Mouse (Mus musculus) myocyte (in vitro differentiated cells): Measurements from ENCODE around the gene Ptges3.

ENCODE experiments used
- CEBPB ChIP-seq: IDR thresholded peaks from 2 replicates; pipeline ENCODE4 v1.6.1; 2011; ENCODE audit warnings: mild to moderate bottlenecking, moderate library complexity; ENCODE audit not compliant: poor library complexity, insufficient read depth, severe bottlenecking
- E2F4 ChIP-seq: IDR thresholded peaks from one replicate; pipeline ENCODE4 v1.6.1; 2011; ENCODE audit warnings: mild to moderate bottlenecking, control low read depth, moderate library complexity; ENCODE audit not compliant: insufficient read depth
- MAX ChIP-seq: IDR thresholded peaks from one replicate; pipeline ENCODE4 v1.6.1; 2011; ENCODE audit warnings: low read depth, mild to moderate bottlenecking, control low read depth
- MYOD1 ChIP-seq, 3 experiments: IDR thresholded peaks; one replicate each; pipeline ENCODE4 v1.6.1; 2011; ENCODE audit warnings: control low read depth in 2 of 3, low read depth in 2 of 3, mild to moderate bottlenecking in 2 of 3, moderate library complexity in 1 of 3; ENCODE audit not compliant: insufficient read length in 2 of 3, control insufficient read depth in 1 of 3
- MYOG ChIP-seq, 3 experiments: IDR thresholded peaks; one replicate each; pipeline ENCODE4 v1.6.1; 2011; ENCODE audit warnings: control low read depth in 2 of 3, low read depth in 2 of 3, mild to moderate bottlenecking in 2 of 3; ENCODE audit not compliant: insufficient read length in 2 of 3, control insufficient read depth in 1 of 3, insufficient read depth in 1 of 3
- POLR2A ChIP-seq: IDR thresholded peaks from one replicate; pipeline ENCODE4 v1.6.1; 2011; ENCODE audit warnings: low read depth, mild to moderate bottlenecking, control low read depth, moderate library complexity; ENCODE audit not compliant: insufficient read length
- POLR2AphosphoS2 ChIP-seq: IDR thresholded peaks from one replicate; pipeline ENCODE4 v1.6.1; 2011; ENCODE audit warnings: low read depth, control low read depth; ENCODE audit not compliant: insufficient read length
- REST ChIP-seq: IDR thresholded peaks from one replicate; pipeline ENCODE4 v1.6.1; 2011; ENCODE audit warnings: mild to moderate bottlenecking, control low read depth, moderate library complexity; ENCODE audit not compliant: insufficient read depth, insufficient read length
- TCF12 ChIP-seq: IDR thresholded peaks from one replicate; pipeline ENCODE4 v1.6.1; 2011; ENCODE audit warnings: mild to moderate bottlenecking, control low read depth; ENCODE audit not compliant: poor library complexity, insufficient read depth, severe bottlenecking
- TCF3 ChIP-seq: IDR thresholded peaks from one replicate; pipeline ENCODE4 v1.6.1; 2011; ENCODE audit warnings: low read depth, control low read depth; ENCODE audit not compliant: insufficient read length
- USF1 ChIP-seq: IDR thresholded peaks from one replicate; pipeline ENCODE4 v1.6.1; 2011; ENCODE audit warnings: low read depth, mild to moderate bottlenecking, control low read depth, moderate library complexity

DNA sequence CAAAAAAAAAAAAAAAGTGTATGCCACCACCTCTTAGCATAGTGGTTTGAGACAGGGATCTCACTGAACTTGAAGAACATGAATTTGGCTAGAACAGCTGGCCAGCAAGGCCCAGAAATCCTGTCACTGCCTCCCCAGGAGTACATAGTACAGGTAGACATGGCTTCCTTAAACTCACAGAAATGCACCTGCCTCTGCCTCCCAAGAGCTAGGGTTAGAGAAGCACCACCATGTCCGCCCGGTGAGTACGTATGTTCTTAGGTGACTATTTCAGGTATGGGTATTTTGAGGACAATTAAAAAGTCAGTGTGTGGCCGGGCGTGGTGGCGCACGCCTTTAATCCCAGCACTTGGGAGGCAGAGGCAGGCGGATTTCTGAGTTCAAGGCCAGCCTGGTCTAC is 5.8 kb upstream of the Ptges3 start:
- TF ChIP-seq POLR2A (no peak), MAX (no peak), POLR2AphosphoS2 (peak; percentile 64), USF1 (no peak), TCF12 (no peak), MYOD1 (IDR thresholded peaks at IDR 0.05; ENCODE audit: control insufficient read depth in 1 of 3, insufficient read length in 2 of 3, low read depth in 2 of 3) (no peak), MYOG (IDR thresholded peaks at IDR 0.05; ENCODE audit: control insufficient read depth in 1 of 3, insufficient read depth in 1 of 3, insufficient read length in 2 of 3, low read depth in 2 of 3) (no peak), CEBPB (no peak), TCF3 (no peak), E2F4 (no peak), REST (no peak)
